ENCODE assay signal across 8 mouse cellular contexts in genomic region chr9:13749675-13749998, GRCm38 (mm10). TPM values are rescaled to one million over a fixed set of nuclear protein-coding genes. Genes with fewer than 3 reads are reported as not detected.
A peak's percentile ranks its signal among the peaks of the same experiment; 100 is the strongest.
DNase-seq lines count a peak whose midpoint lies in the region; ATAC-seq and TF ChIP-seq lines count a peak whose summit lies in the region.

No protein-coding gene starts in this region.

- H3K27me3 ChIP-seq in CH12.LX (replicated peaks) = no peaks in the 10 kb centered on the region
- H3K27me3 ChIP-seq in forebrain, embryonic 14.5 days (replicated peaks; ENCODE audit: control insufficient read depth, insufficient read depth, low read length) = no peaks in the 10 kb centered on the region

- TF ChIP-seq RAD21 in CH12.LX (IDR thresholded peaks at IDR 0.05; ENCODE audit: low read depth, low read length) = no peak

- TF ChIP-seq POLR2A in CH12.LX (IDR thresholded peaks at IDR 0.05; ENCODE audit: low read depth, low read length) = no peak

- peaks cover 3% of the 10 kb centered on the region for H3K9me3 ChIP-seq in CH12.LX (replicated peaks; ENCODE audit: low read length)
- peaks cover 3% of the 10 kb centered on the region; the same call in 1 of the 2 replicates for H3K9me3 ChIP-seq in forebrain, embryonic 14.5 days (replicated peaks; ENCODE audit: control insufficient read depth, low read length)

- no peak for DNase-seq in gastrocnemius, adult 2 months
- DNase-seq in gastrocnemius, adult 8-10 months (ENCODE audit: low spot score in 2 of 2) = no peak
- DNase-seq in CH12.LX (ENCODE audit: extremely low read depth) = peak; percentile 44
- no peak for DNase-seq in forebrain, embryonic 14.5 days (ENCODE audit: low spot score)
- DNase-seq in thymus, postnatal 25 days = no peak
- DNase-seq in right cerebral cortex, postnatal 4 days = no peak
- DNase-seq in adrenal gland, adult 2 months = no peak

- peaks cover 2 to 11% of the 10 kb centered on the region in 2 experiments; a peak in 3 of 4 replicates for H3K4me1 ChIP-seq in CH12.LX (ENCODE audit: control insufficient read depth in 1 of 2, insufficient read depth in 2 of 2)
- H3K4me1 ChIP-seq in forebrain, embryonic 14.5 days (ENCODE audit: control insufficient read depth, insufficient read depth, low read length) = peaks cover 8% of the 10 kb centered on the region

- peak overlapping the region; percentile 54 for H3K4me2 ChIP-seq in CH12.LX (ENCODE audit: insufficient read depth, low read depth, poor library complexity, severe bottlenecking)
- peak overlapping the region; percentile 69 for H3K4me2 ChIP-seq in forebrain, embryonic 14.5 days (ENCODE audit: low read length)

- peak overlapping the region; percentile 95 for H3K27ac ChIP-seq in gastrocnemius, adult 2 months
- H3K27ac ChIP-seq in CH12.LX (ENCODE audit: insufficient read depth, low read depth) (no peak overlapping the region), macrophage (peak overlapping the region; percentile 60)
- no peak overlapping the region for H3K27ac ChIP-seq in forebrain, embryonic 14.5 days (ENCODE audit: low read depth, low read length)

- no peak for TF ChIP-seq CTCF in gastrocnemius, adult 2 months (IDR thresholded peaks at IDR 0.05)
- TF ChIP-seq CTCF in CH12.LX (conservative IDR thresholded peaks at IDR 0.05 in 1 of 2, IDR thresholded peaks at IDR 0.05 in 1 of 2; ENCODE audit: low read depth in 2 of 2, low read length in 2 of 2) = no peak

- no peak for TF ChIP-seq EP300 in CH12.LX (IDR thresholded peaks at IDR 0.05; ENCODE audit: low read length)

- 0 out of 2 replicates have a peak, but pooled peaks have one; percentile 1 for ATAC-seq in forebrain, embryonic 14.5 days

- in situ Hi-C loops in CH12.LX (cut with MboI; ENCODE audit: low pct_ligation_motif_present, low pct_unique_long_range_greater_than_20kb, low sequenced_read_pairs) = no loop called here

- intact Hi-C loops in gastrocnemius, adult 2 months (cut with DNase I) = no loop called here

- H3K36me3 ChIP-seq in CH12.LX (replicated peaks in 1 of 2; ENCODE audit: control insufficient read depth in 1 of 2, insufficient read depth in 1 of 2, low read length in 1 of 2) (peaks cover 0 to 8% of the 10 kb centered on the region in 2 experiments), macrophage (ENCODE audit: inconsistent target) (no peaks in the 10 kb centered on the region)
- H3K36me3 ChIP-seq in forebrain, embryonic 14.5 days (ENCODE audit: control insufficient read depth, insufficient read depth, low read length) = no peaks in the 10 kb centered on the region

- dilution Hi-C loops in CH12.LX (cut with MboI; ENCODE audit: extremely low pct_ligation_motif_present, extremely low pct_unique_long_range_greater_than_20kb, low sequenced_read_pairs) = no loop called here

- whole genome bisulfite sequencing in forebrain, embryonic 14.5 days = 6% methylated on average over 7 of the region's 7 CpGs
- WGBS in macrophage (ENCODE audit: missing documents) = 3% methylated on average over 7 of the region's 7 CpGs

- peak overlapping the region; percentile 73 for H3K9ac ChIP-seq in CH12.LX (ENCODE audit: insufficient read depth, low read depth)
- H3K9ac ChIP-seq in forebrain, embryonic 14.5 days (ENCODE audit: low read length) = peak overlapping the region; percentile 98

- H3K79me2 ChIP-seq in CH12.LX (replicated peaks; ENCODE audit: control insufficient read depth, extremely low read depth, insufficient read depth, poor library complexity, severe bottlenecking) = peaks cover 30% of the 10 kb centered on the region
- H3K79me2 ChIP-seq in macrophage (ENCODE audit: inconsistent target) = peaks cover 50% of the 10 kb centered on the region

- peak overlapping the region; percentile 90 for H3K4me3 ChIP-seq in gastrocnemius, adult 2 months
- peak overlapping the region; percentile 89 to 99 (median 92) for H3K4me3 ChIP-seq in CH12.LX (replicated peaks in 1 of 3; ENCODE audit: low read depth in 2 of 3, low read length in 2 of 3, poor library complexity in 1 of 3)
- H3K4me3 ChIP-seq in forebrain, embryonic 14.5 days (ENCODE audit: low read depth, low read length) = peak overlapping the region; percentile 98
- H3K4me3 ChIP-seq in macrophage (ENCODE audit: inconsistent target) = peak overlapping the region; percentile 80

TF ChIP-seq in CH12.LX, 34 proteins besides CTCF, POLR2A, EP300 and RAD21:
- TF ChIP-seq ZC3H11A (IDR thresholded peaks at IDR 0.05; ENCODE audit: low read depth, low read length) (no peak), KAT2A (IDR thresholded peaks at IDR 0.05; ENCODE audit: insufficient replicate concordance, low read length) (no peak), GABPA (IDR thresholded peaks at IDR 0.05; ENCODE audit: insufficient replicate concordance, low read depth, low read length) (no peak), SIN3A (IDR thresholded peaks at IDR 0.05; ENCODE audit: low read length) (0 out of 2 replicates have a peak, but pooled peaks have one; percentile 32), HCFC1 (IDR thresholded peaks at IDR 0.05; ENCODE audit: low read depth, low read length) (no peak), TBP (conservative IDR thresholded peaks at IDR 0.05; ENCODE audit: low read depth, low read length) (no peak), USF1 (IDR thresholded peaks at IDR 0.05; ENCODE audit: low read depth, low read length) (no peak), TCF12 (IDR thresholded peaks at IDR 0.05; ENCODE audit: low read depth, low read length) (no peak)

RNA-seq across cellular contexts. Expression of gene Mtmr2, which starts 1.4 kb away (rescaled TPM):
- 10 to 100 TPM; 17.7 to 20.6 TPM for total RNA-seq in gastrocnemius, adult 2 months (2021)
- 10 to 100 TPM; 15.9 to 18.9 (median 17.6) TPM for total RNA-seq in gastrocnemius, adult 8-10 months (2022)
- total RNA-seq in CH12.LX (2012; rRNA removed) (19.7 and 25.7 TPM in 2 replicates), CH12.LX (2014; rRNA removed) (42.6 and 51.0 TPM in 2 replicates)
- polyA plus RNA-seq in CH12.LX (2012; ENCODE audit: insufficient read length, low read depth) (34.7 and 35.0 TPM in 2 replicates), macrophage (2018) (32.7 to 43.4 TPM (median 35.4 TPM) in 3 replicates)
- polyA plus RNA-seq in forebrain, embryonic 14.5 days (2014; fragmentation: Nextera tagmentation; extraction: Ambion mirVana) = 57.5 and 64.7 TPM in 2 replicates
- 100 to 1,000 TPM in 1 of 26 experiments, 10 to 100 TPM in 25; 22.8 to 102 (median 57.6) TPM for total RNA-seq in macrophage (2018; cell fraction: chromatin; rRNA removed)
- 10 to 100 TPM; 32.7 to 56.4 (median 43.6) TPM for total RNA-seq in macrophage (2018; cell fraction: cytosol; rRNA removed)
- 10 to 100 TPM; 23.7 to 67.5 (median 48.7) TPM for total RNA-seq in macrophage (2018; cell fraction: nucleus; rRNA removed)
- 10 to 100 TPM; 52.7 to 58.4 TPM for total RNA-seq in adrenal gland, adult 2 months (2021)
- 219 and 282 TPM in 2 replicates for polyA plus RNA-seq in adrenal gland, adult 2 months (2012; rRNA removed)

Comparison
In these comparisons a context has a peak if more than half of its experiments do, and no peak if none do; other contexts are left out.
1. H3K27ac ChIP-seq: peak in gastrocnemius, adult 2 months (single experiment) and macrophage (single experiment); none in CH12.LX (single experiment) and forebrain, embryonic 14.5 days (single experiment).
2. Peak in every context shown above with its lines, with median percentiles within 50 percentile points of each other: H3K4me3 ChIP-seq.